Mouse (Mus musculus) kidney, adult 11 months (tissue): Measurements from ENCODE around the gene March5.
"Not testable (repeated sequence)": the region's sequence is repeated elsewhere in the genome, so short reads cannot be mapped to it uniquely, and the experiment has no call there.

Experiments used
- DNase-seq: peaks from one replicate; pipeline ENCODE4 v3.0.0; 2022

Gene March5

GRCm38 (mm10) chr19:37207303-37208175 lies at the start of gene March5:
Gene March5 (plus strand): TSS chr19:37207543.
- peak; percentile 92 for DNase-seq

GRCm38 (mm10) chr19:37172096-37172495 lies 35.2 kb upstream of the March5 start:
- DNase-seq = no peak

- DNase-seq = no peak
These were observed 34.7 kb upstream of the March5 start for GRCm38 (mm10) chr19:37172566-37173130.

- DNase-seq = peak; percentile 65
These were observed 33.8 kb upstream of the March5 start for GRCm38 (mm10) chr19:37173331-37174115.

- peak; percentile 24 for DNase-seq
These were observed 33.1 kb upstream of the March5 start for GRCm38 (mm10) chr19:37174116-37174715.

GRCm38 (mm10) chr19:37174716-37175435 lies 32.5 kb upstream of the March5 start:
- DNase-seq = peak; percentile 76

- no peak for DNase-seq
These were observed 31.9 kb upstream of the March5 start for GRCm38 (mm10) chr19:37175436-37175805.

- peak; percentile 39 for DNase-seq
These were observed 31.4 kb upstream of the March5 start for GRCm38 (mm10) chr19:37175919-37176318.

- DNase-seq = no peak
These were observed 30.4 kb upstream of the March5 start for GRCm38 (mm10) chr19:37176879-37177462.

- DNase-seq = peak; percentile 70
These were observed 29.3 kb upstream of the March5 start for GRCm38 (mm10) chr19:37177819-37178708.

- DNase-seq = no peak
These were observed 18.9 kb upstream of the March5 start for GRCm38 (mm10) chr19:37188366-37188948.

GRCm38 (mm10) chr19:37192475-37193058 lies 14.8 kb upstream of the March5 start:
- DNase-seq = no peak

GRCm38 (mm10) chr19:37198165-37198880 lies 9.0 kb upstream of the March5 start:
- no peak for DNase-seq

- DNase-seq = no peak
These were observed 7.5 kb upstream of the March5 start for GRCm38 (mm10) chr19:37199889-37200288.

GRCm38 (mm10) chr19:37203371-37203770 lies 4.0 kb upstream of the March5 start:
- no peak for DNase-seq

- not testable (repeated sequence) for DNase-seq
These were observed 2.2 kb upstream of the March5 start for GRCm38 (mm10) chr19:37205155-37205554.

GRCm38 (mm10) chr19:37206641-37207302 lies 571 bp upstream of the March5 start:
- peak; percentile 53 for DNase-seq

GRCm38 (mm10) chr19:37208176-37208755 lies 923 bp downstream of the March5 start, which contains the start of gene Cpeb3:
Gene Cpeb3 (minus strand): TSS chr19:37208601.
- peak; percentile 43 for DNase-seq
